Mouse (Mus musculus) ES-E14 (cell line): Measurements from ENCODE around the gene Nxph4.

Experiments used
- CHD2 ChIP-seq: IDR thresholded peaks from 2 replicates; pipeline ENCODE4 v1.6.1; 2014; ENCODE audit warnings: mild to moderate bottlenecking, low read depth, low read length, inconsistent platforms
- MAFK ChIP-seq: IDR thresholded peaks from 2 replicates; pipeline ENCODE4 v1.6.1; 2014; ENCODE audit warnings: mild to moderate bottlenecking, low read depth, low read length, inconsistent platforms; ENCODE audit not compliant: insufficient read depth
- ZNF384 ChIP-seq: IDR thresholded peaks from 2 replicates; pipeline ENCODE4 v1.6.1; 2012; ENCODE audit warnings: low read depth, low read length, inconsistent platforms

GRCm38 (mm10) chr10:127522088-127522581, 12.2 kb downstream of the Nxph4 start, which contains the start of gene Shmt2:
- TF ChIP-seq MAFK = no peak
- TF ChIP-seq CHD2 = no peak; the same call in 1 of the 2 replicates
- peak; percentile 81 for TF ChIP-seq ZNF384
